Mouse (Mus musculus): ENCODE data around the gene Gm30083.

Gene Gm30083

GRCm38 (mm10) chr14:34015063-34015462 lies at the start of gene Gm30083:
Gm30083 (minus strand) TSS chr14:34015182.
- 92% methylated on average over 3 of the region's 3 CpGs for WGBS

GRCm38 (mm10) chr14:34052516-34052915 lies 37.5 kb upstream of the Gm30083 start, which contains the start of gene Antxrl:
Antxrl (plus strand) TSS chr14:34052707.
- 94% methylated on average over 6 of the region's 6 CpGs for WGBS

- 62% methylated on average over 5 of the region's 5 CpGs for WGBS
Observed at GRCm38 (mm10) chr14:34050101-34050779, 35.3 kb upstream of the Gm30083 start.

- WGBS, result 90% methylated on average over 3 of the region's 3 CpGs
Observed at GRCm38 (mm10) chr14:34043341-34043740, 28.4 kb upstream of the Gm30083 start.

- WGBS, result 86% methylated on average over 4 of the region's 4 CpGs
Observed at GRCm38 (mm10) chr14:34041241-34041640, 26.3 kb upstream of the Gm30083 start.

- 94% methylated on average over 8 of the region's 8 CpGs for WGBS
Observed at GRCm38 (mm10) chr14:34033841-34034610, 19.0 kb upstream of the Gm30083 start.

- 79% methylated on average over 2 of the region's 2 CpGs for WGBS
Observed at GRCm38 (mm10) chr14:34026710-34027109, 11.7 kb upstream of the Gm30083 start.

GRCm38 (mm10) chr14:34016938-34017337 lies 2.0 kb upstream of the Gm30083 start:
- 85% methylated on average over 2 of the region's 2 CpGs for WGBS

- 92% methylated on average over 4 of the region's 4 CpGs for WGBS
Observed at GRCm38 (mm10) chr14:34016381-34016780, 1.4 kb upstream of the Gm30083 start, which contains the start of gene Gm5460. Gm5460 (plus strand) TSS chr14:34016758.

- WGBS, result 91% methylated on average over 5 of the region's 5 CpGs
Observed at GRCm38 (mm10) chr14:34002358-34002757, 12.6 kb downstream of the Gm30083 start.

- WGBS, result 33% methylated on average over 6 of the region's 6 CpGs
Observed at GRCm38 (mm10) chr14:33997427-33997826, 17.6 kb downstream of the Gm30083 start.

- 94% methylated on average over 6 of the region's 6 CpGs for WGBS
Observed at GRCm38 (mm10) chr14:33993521-33994289, 21.3 kb downstream of the Gm30083 start.

GRCm38 (mm10) chr14:33993051-33993450 lies 21.9 kb downstream of the Gm30083 start:
- 94% methylated on average over 9 of the region's 9 CpGs for WGBS

GRCm38 (mm10) chr14:33991971-33992370 lies 23.0 kb downstream of the Gm30083 start:
- WGBS, result 90% methylated on average over 4 of the region's 4 CpGs

- WGBS, result 68% methylated on average over 3 of the region's 3 CpGs
Observed at GRCm38 (mm10) chr14:33989201-33989600, 25.8 kb downstream of the Gm30083 start.

GRCm38 (mm10) chr14:33978604-33979059 lies 36.4 kb downstream of the Gm30083 start, which contains the start of gene Zfp488:
Zfp488 (minus strand) TSS chr14:33978764.
- 5% methylated on average over 25 of the region's 25 CpGs for WGBS

GRCm38 (mm10) chr14:33977748-33978147 lies 37.2 kb downstream of the Gm30083 start:
- 53% methylated on average over 7 of the region's 7 CpGs for WGBS

GRCm38 (mm10) chr14:33974752-33975151 lies 40.2 kb downstream of the Gm30083 start:
- WGBS, result 51% methylated on average over 5 of the region's 5 CpGs

- WGBS, result 60% methylated on average over 7 of the region's 7 CpGs
Observed at GRCm38 (mm10) chr14:33972679-33973078, 42.3 kb downstream of the Gm30083 start.

- 72% methylated on average over 7 of the region's 7 CpGs for WGBS
Observed at GRCm38 (mm10) chr14:33965675-33966074, 49.3 kb downstream of the Gm30083 start.

- WGBS, result 14% methylated on average over 9 of the region's 9 CpGs
Observed at GRCm38 (mm10) chr14:33959341-33959740, 55.6 kb downstream of the Gm30083 start.

GRCm38 (mm10) chr14:33958841-33959240 lies 56.1 kb downstream of the Gm30083 start:
- WGBS, result 78% methylated on average over 3 of the region's 3 CpGs
